Mouse (Mus musculus): Measurements from ENCODE around the gene Disp2. TPM values are rescaled to one million over a fixed set of nuclear protein-coding genes. Genes with fewer than 3 reads are reported as not detected.

Disp2 gene
- polyA plus RNA-seq, 1 experiment, result 0.06 TPM

GRCm38 (mm10) chr2:118835115-118835514 lies 55.6 kb downstream of the Disp2 start:
- H3ac ChIP-seq (ENCODE audit: control insufficient read depth, insufficient read length), result no peak overlapping the region
- no peak overlapping the region for H3K4me2 ChIP-seq (ENCODE audit: low read depth)
- no peak overlapping the region for H3K4me3 ChIP-seq
- H3K36me3 ChIP-seq (ENCODE audit: control insufficient read depth, insufficient read depth), result peaks cover 4% of the 10 kb centered on the region
- no peaks in the 10 kb centered on the region for H3K27me3 ChIP-seq (ENCODE audit: control insufficient read depth, insufficient read depth, insufficient read length)
- TF ChIP-seq POLR2AphosphoS2 (IDR thresholded peaks at IDR 0.05; ENCODE audit: insufficient read length, low read depth), result peak; percentile 33
- no peak for TF ChIP-seq REST (IDR thresholded peaks at IDR 0.05; ENCODE audit: insufficient read depth, insufficient read length)
- no peak for TF ChIP-seq USF1 (IDR thresholded peaks at IDR 0.05; ENCODE audit: low read depth)
- TF ChIP-seq SRF (IDR thresholded peaks at IDR 0.05; ENCODE audit: control insufficient read depth, insufficient read length, low read depth), result no peak
- no peak for TF ChIP-seq POLR2A (IDR thresholded peaks at IDR 0.05; ENCODE audit: insufficient read length, low read depth)
- no peaks in the 10 kb centered on the region for H3K79me2 ChIP-seq (ENCODE audit: control insufficient read depth, insufficient read depth)

- Histone ChIP-seq H3ac (ENCODE audit: control insufficient read depth, insufficient read length) (no peak overlapping the region), H3K4me2 (ENCODE audit: low read depth) (no peak overlapping the region), H3K4me3 (no peak overlapping the region), H3K27me3 (ENCODE audit: control insufficient read depth, insufficient read depth, insufficient read length) (no peaks in the 10 kb centered on the region), H3K79me2 (ENCODE audit: control insufficient read depth, insufficient read depth) (no peaks in the 10 kb centered on the region), H3K36me3 (ENCODE audit: control insufficient read depth, insufficient read depth) (peaks cover 4% of the 10 kb centered on the region)
- TF ChIP-seq REST (IDR thresholded peaks at IDR 0.05; ENCODE audit: insufficient read depth, insufficient read length) (no peak), USF1 (IDR thresholded peaks at IDR 0.05; ENCODE audit: low read depth) (no peak), CEBPB (IDR thresholded peaks at IDR 0.05; ENCODE audit: insufficient read depth, poor library complexity, severe bottlenecking) (no peak), TCF3 (IDR thresholded peaks at IDR 0.05; ENCODE audit: insufficient read length, low read depth) (no peak)
Observed at GRCm38 (mm10) chr2:118838330-118838729, 58.8 kb downstream of the Disp2 start.

GRCm38 (mm10) chr2:118841186-118841585 lies 61.7 kb downstream of the Disp2 start:
- H3K79me2 ChIP-seq (ENCODE audit: control insufficient read depth, insufficient read depth), result no peaks in the 10 kb centered on the region
- no peaks in the 10 kb centered on the region for H3K36me3 ChIP-seq (ENCODE audit: control insufficient read depth, insufficient read depth)
- H3K27me3 ChIP-seq (ENCODE audit: control insufficient read depth, insufficient read depth, insufficient read length), result no peaks in the 10 kb centered on the region
- H3K4me3 ChIP-seq, result no peak overlapping the region
- TF ChIP-seq TCF12 (IDR thresholded peaks at IDR 0.05; ENCODE audit: insufficient read depth, poor library complexity, severe bottlenecking), result no peak
- TF ChIP-seq CEBPB (IDR thresholded peaks at IDR 0.05; ENCODE audit: insufficient read depth, poor library complexity, severe bottlenecking), result no peak
- no peak for TF ChIP-seq REST (IDR thresholded peaks at IDR 0.05; ENCODE audit: insufficient read depth, insufficient read length)
- TF ChIP-seq E2F4 (IDR thresholded peaks at IDR 0.05; ENCODE audit: insufficient read depth), result no peak
- no peak for TF ChIP-seq USF1 (IDR thresholded peaks at IDR 0.05; ENCODE audit: low read depth)
- TF ChIP-seq TCF3 (IDR thresholded peaks at IDR 0.05; ENCODE audit: insufficient read length, low read depth), result no peak
- no peak for TF ChIP-seq POLR2A (IDR thresholded peaks at IDR 0.05; ENCODE audit: insufficient read length, low read depth)
- no peak for TF ChIP-seq SRF (IDR thresholded peaks at IDR 0.05; ENCODE audit: control insufficient read depth, insufficient read length, low read depth)
- no peak for TF ChIP-seq MYOD1 (IDR thresholded peaks at IDR 0.05; ENCODE audit: control insufficient read depth in 1 of 3, insufficient read length in 2 of 3, low read depth in 2 of 3)
- TF ChIP-seq POLR2AphosphoS2 (IDR thresholded peaks at IDR 0.05; ENCODE audit: insufficient read length, low read depth), result no peak
- TF ChIP-seq MYOG (IDR thresholded peaks at IDR 0.05; ENCODE audit: control insufficient read depth in 1 of 3, insufficient read depth in 1 of 3, insufficient read length in 2 of 3, low read depth in 2 of 3), result no peak
- no peak for TF ChIP-seq MAX (IDR thresholded peaks at IDR 0.05; ENCODE audit: low read depth)
- no peak overlapping the region for H3ac ChIP-seq (ENCODE audit: control insufficient read depth, insufficient read length)
- no peak overlapping the region for H3K4me2 ChIP-seq (ENCODE audit: low read depth)

GRCm38 (mm10) chr2:118841774-118842173 lies 62.3 kb downstream of the Disp2 start:
- H3K79me2 ChIP-seq (ENCODE audit: control insufficient read depth, insufficient read depth), result no peaks in the 10 kb centered on the region
- peak overlapping the region; percentile 26 for H3K4me2 ChIP-seq (ENCODE audit: low read depth)
- H3ac ChIP-seq (ENCODE audit: control insufficient read depth, insufficient read length), result no peak overlapping the region
- TF ChIP-seq CEBPB (IDR thresholded peaks at IDR 0.05; ENCODE audit: insufficient read depth, poor library complexity, severe bottlenecking), result peak; percentile 73
- no peak for TF ChIP-seq MAX (IDR thresholded peaks at IDR 0.05; ENCODE audit: low read depth)
- TF ChIP-seq MYOG (IDR thresholded peaks at IDR 0.05; ENCODE audit: control insufficient read depth in 1 of 3, insufficient read depth in 1 of 3, insufficient read length in 2 of 3, low read depth in 2 of 3), result no peak
- TF ChIP-seq MYOD1 (IDR thresholded peaks at IDR 0.05; ENCODE audit: control insufficient read depth in 1 of 3, insufficient read length in 2 of 3, low read depth in 2 of 3), result peak in 1 of 3 experiments; percentile 52
- no peak for TF ChIP-seq TCF3 (IDR thresholded peaks at IDR 0.05; ENCODE audit: insufficient read length, low read depth)
- H3K4me3 ChIP-seq, result no peak overlapping the region
- no peaks in the 10 kb centered on the region for H3K27me3 ChIP-seq (ENCODE audit: control insufficient read depth, insufficient read depth, insufficient read length)
- H3K36me3 ChIP-seq (ENCODE audit: control insufficient read depth, insufficient read depth), result no peaks in the 10 kb centered on the region

- H3ac ChIP-seq (ENCODE audit: control insufficient read depth, insufficient read length), result no peak overlapping the region
- no peaks in the 10 kb centered on the region for H3K79me2 ChIP-seq (ENCODE audit: control insufficient read depth, insufficient read depth)
- TF ChIP-seq TCF3 (IDR thresholded peaks at IDR 0.05; ENCODE audit: insufficient read length, low read depth) (no peak), CEBPB (IDR thresholded peaks at IDR 0.05; ENCODE audit: insufficient read depth, poor library complexity, severe bottlenecking) (no peak), MYOD1 (IDR thresholded peaks at IDR 0.05; ENCODE audit: control insufficient read depth in 1 of 3, insufficient read length in 2 of 3, low read depth in 2 of 3) (no peak), MAX (IDR thresholded peaks at IDR 0.05; ENCODE audit: low read depth) (no peak), TCF12 (IDR thresholded peaks at IDR 0.05; ENCODE audit: insufficient read depth, poor library complexity, severe bottlenecking) (no peak), MYOG (IDR thresholded peaks at IDR 0.05; ENCODE audit: control insufficient read depth in 1 of 3, insufficient read depth in 1 of 3, insufficient read length in 2 of 3, low read depth in 2 of 3) (no peak), SRF (IDR thresholded peaks at IDR 0.05; ENCODE audit: control insufficient read depth, insufficient read length, low read depth) (no peak), USF1 (IDR thresholded peaks at IDR 0.05; ENCODE audit: low read depth) (no peak), REST (IDR thresholded peaks at IDR 0.05; ENCODE audit: insufficient read depth, insufficient read length) (no peak), E2F4 (IDR thresholded peaks at IDR 0.05; ENCODE audit: insufficient read depth) (no peak), POLR2A (IDR thresholded peaks at IDR 0.05; ENCODE audit: insufficient read length, low read depth) (no peak), POLR2AphosphoS2 (IDR thresholded peaks at IDR 0.05; ENCODE audit: insufficient read length, low read depth) (no peak)
- no peak overlapping the region for H3K4me2 ChIP-seq (ENCODE audit: low read depth)
- H3K36me3 ChIP-seq (ENCODE audit: control insufficient read depth, insufficient read depth), result no peaks in the 10 kb centered on the region
- no peak overlapping the region for H3K4me3 ChIP-seq
- no peaks in the 10 kb centered on the region for H3K27me3 ChIP-seq (ENCODE audit: control insufficient read depth, insufficient read depth, insufficient read length)
Observed at GRCm38 (mm10) chr2:118844427-118844826, 64.9 kb downstream of the Disp2 start.

Measured in myocyte (in vitro differentiated cells).